Mouse (Mus musculus) hindbrain, postnatal 0 days (tissue): ENCODE data around the gene Alg14. TPM values are rescaled to one million over a fixed set of nuclear protein-coding genes. Genes with fewer than 3 reads are reported as not detected.

ENCODE experiments used
- ATAC-seq: fragments of 200-750 bp; cut with Nextera tagmentation; 2 replicates; pipeline ENCODE4 v1.8.0; 2017; ENCODE audit warnings: mild to moderate bottlenecking, moderate TSS enrichment, moderate library complexity
- DNase-seq: peaks from one replicate; pipeline ENCODE4 v3.0.0-alpha.2; 2015; ENCODE audit warnings: low spot score
- H3K27ac ChIP-seq: fragments of 300-500 bp; sonication (generic); 2 replicates; pipeline ENCODE4 v1.5.1; 2014; ENCODE audit warnings: mild to moderate bottlenecking
- H3K27me3 ChIP-seq: fragments of 300-500 bp; sonication (generic); 2 replicates; pipeline ENCODE4 v1.6.1; 2014; ENCODE audit warnings: low read length, mixed read lengths; ENCODE audit not compliant: insufficient read depth
- H3K36me3 ChIP-seq: fragments of 300-500 bp; sonication (generic); 2 replicates; pipeline ENCODE4 v1.6.1; 2014; ENCODE audit warnings: low read length, mixed read lengths; ENCODE audit not compliant: insufficient read depth
- H3K4me1 ChIP-seq: fragments of 300-500 bp; sonication (generic); 2 replicates; pipeline ENCODE4 v1.6.1; 2014; ENCODE audit warnings: antibody characterized with exemption, low read length, mixed read lengths; ENCODE audit not compliant: insufficient read depth
- H3K4me2 ChIP-seq: fragments of 300-500 bp; sonication (generic); 2 replicates; pipeline ENCODE4 v1.6.1; 2014; ENCODE audit warnings: low read depth, mild to moderate bottlenecking, low read length, moderate library complexity, mixed read lengths
- H3K4me3 ChIP-seq: fragments of 300-500 bp; sonication (generic); 2 replicates; pipeline ENCODE4 v1.5.1; 2014; ENCODE audit warnings: low read length
- H3K9ac ChIP-seq: fragments of 300-500 bp; sonication (generic); replicated peaks from 2 replicates; pipeline ENCODE4 v1.6.1; 2014; ENCODE audit warnings: mild to moderate bottlenecking, low read length, moderate library complexity, mixed read lengths
- H3K9me3 ChIP-seq: fragments of 300-500 bp; sonication (generic); 2 replicates; pipeline ENCODE4 v1.6.1; 2016; ENCODE audit warnings: low read length, mixed read lengths
- CTCF ChIP-seq: IDR thresholded peaks from 2 replicates; pipeline ENCODE4 v1.5.1; 2016; ENCODE audit warnings: antibody characterized with exemption, control low read depth, low read depth
- WGBS: fragments of 180-500 bp; shearing (Covaris S2); extraction: QIAGEN DNeasy Blood & Tissue Kit; methylation state at CpG from one replicate; pipeline ENCODE4 v1.1.7; 2014; 5-methylcytosine and 5-hydroxymethylcytosine counted together
- polyA plus RNA-seq: library from polyadenylated mRNA; unstranded; fragments of >200 nt; fragmentation: Nextera tagmentation; extraction: Ambion mirVana; gene quantifications from 2 replicates; pipeline ENCODE4 v1.2.1, GENCODE M21; 2015
- total RNA-seq: library from RNA; depleted of rRNA; stranded (reverse); fragments of >200 nt; gene quantifications from 2 replicates; pipeline ENCODE4 v1.2.3, GENCODE M21; 2014

Alg14 gene
- total and polyA plus RNA-seq, 2 experiments from 2014 or later, result 26.6 to 39.5 TPM

DNA sequence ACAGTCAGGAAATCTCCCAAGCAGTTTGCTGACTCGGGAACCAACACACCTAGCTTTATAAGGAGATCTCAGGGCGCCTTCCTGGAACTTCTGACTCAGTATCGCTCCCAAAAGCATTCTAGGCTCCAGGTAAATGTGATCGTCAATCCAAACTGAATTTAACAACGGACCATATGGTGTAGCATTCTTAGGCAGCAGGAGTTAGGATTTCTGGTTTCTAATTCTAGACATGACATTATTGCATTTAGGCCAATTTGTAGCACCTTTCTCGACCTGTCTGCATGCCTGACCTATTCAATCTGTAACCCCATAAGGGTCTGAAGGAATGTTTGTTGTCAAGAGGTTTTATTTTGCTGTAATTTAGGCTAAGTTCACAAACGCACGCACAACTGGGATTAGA, 892 bp upstream of the Alg14 start:
- Histone ChIP-seq H3K27ac (peak overlapping the region; percentile 89; the same call in 1 of the 2 replicates), H3K4me2 (peak overlapping the region; percentile 55), H3K36me3 (no peaks in the 10 kb centered on the region), H3K27me3 (no peaks in the 10 kb centered on the region), H3K9me3 (no peaks in the 10 kb centered on the region), H3K4me3 (peak overlapping the region; percentile 70), H3K4me1 (no peaks in the 10 kb centered on the region), H3K9ac (no peak overlapping the region)
- DNase-seq (no peak), ATAC-seq (no peak)
- 74% methylated on average over 8 of the region's 8 CpGs for WGBS
- TF ChIP-seq CTCF, result no peak

DNA sequence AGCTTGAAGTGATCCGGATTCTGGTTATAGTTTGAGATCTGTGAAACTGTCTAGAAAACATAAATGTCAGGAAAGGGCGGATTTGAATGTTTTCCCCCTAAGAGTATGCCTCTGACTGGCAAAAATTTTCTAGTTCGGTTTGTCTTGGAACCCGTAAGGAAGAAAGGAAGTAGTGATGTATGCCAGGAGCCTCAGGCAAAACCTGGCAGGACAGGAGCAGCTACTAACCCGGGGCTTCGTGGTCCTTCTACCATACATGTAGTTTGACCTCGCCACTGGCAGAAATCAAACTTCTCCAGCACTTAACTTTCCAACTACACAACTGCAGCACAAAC, 381 bp upstream of the Alg14 start:
- WGBS, result 7% methylated on average over 7 of the region's 7 CpGs
- DNase-seq (no peak), ATAC-seq (no peak)
- peak overlapping the region; percentile 55 for H3K4me2 ChIP-seq
- no peak for TF ChIP-seq CTCF
- peak overlapping the region; percentile 60; the same call in 1 of the 2 replicates for H3K9ac ChIP-seq
- peak overlapping the region; percentile 89 for H3K27ac ChIP-seq
- no peaks in the 10 kb centered on the region for H3K36me3 ChIP-seq
- H3K27me3 ChIP-seq, result no peaks in the 10 kb centered on the region
- H3K4me3 ChIP-seq, result peak overlapping the region; percentile 70
- no peaks in the 10 kb centered on the region for H3K4me1 ChIP-seq
- no peaks in the 10 kb centered on the region for H3K9me3 ChIP-seq

DNA sequence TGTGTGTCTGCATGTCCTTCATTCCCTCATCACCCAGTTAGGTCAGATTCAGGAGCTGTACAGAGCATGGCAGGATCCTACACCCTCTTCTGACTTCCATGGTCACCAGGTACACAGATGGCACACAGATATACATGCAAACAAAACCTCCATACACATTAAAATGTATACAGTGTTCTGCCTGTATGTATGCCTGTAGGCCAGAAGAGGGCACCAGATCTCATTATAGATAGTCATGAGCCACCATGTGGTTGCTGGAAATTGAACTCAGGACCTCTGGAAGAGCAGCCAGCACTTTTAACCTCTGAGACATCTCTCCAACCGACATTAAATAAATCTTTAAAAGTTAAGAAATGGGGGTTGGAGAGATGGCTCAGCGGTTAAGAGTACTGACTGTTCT, 2.6 kb downstream of the Alg14 start:
- WGBS, result 84% methylated on average over 2 of the region's 2 CpGs
- H3K27me3 ChIP-seq, result no peaks in the 10 kb centered on the region
- no peak overlapping the region for H3K27ac ChIP-seq
- H3K9ac ChIP-seq, result no peak overlapping the region
- no peaks in the 10 kb centered on the region for H3K4me1 ChIP-seq
- no peak overlapping the region for H3K4me3 ChIP-seq
- H3K36me3 ChIP-seq, result no peaks in the 10 kb centered on the region
- no peak for ATAC-seq
- DNase-seq, result no peak
- H3K9me3 ChIP-seq, result no peaks in the 10 kb centered on the region
- H3K4me2 ChIP-seq, result no peak overlapping the region
- TF ChIP-seq CTCF, result peak; percentile 35; the same call in 1 of the 2 replicates

DNA sequence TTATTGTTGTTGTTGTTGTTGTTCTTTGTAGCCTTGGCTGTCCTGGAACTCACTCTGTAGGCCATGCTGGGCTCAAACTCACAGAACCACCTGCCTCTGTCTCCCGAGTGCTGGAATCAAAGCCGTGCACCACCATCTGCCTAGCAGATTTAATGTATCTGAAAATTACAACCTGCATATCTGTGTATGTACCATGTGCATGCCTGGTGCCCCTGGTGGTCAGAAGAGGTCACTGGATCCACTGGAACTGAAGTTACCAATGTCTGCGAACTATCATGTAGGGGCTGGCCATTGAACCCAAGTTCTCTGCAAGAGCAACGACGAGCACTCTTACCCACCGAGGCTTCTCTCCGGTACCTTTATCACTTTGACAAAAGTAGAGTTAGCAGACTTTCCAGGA, 15.1 kb downstream of the Alg14 start:
- WGBS, result 88% methylated on average over 7 of the region's 7 CpGs
- peak; percentile 15 for DNase-seq

DNA sequence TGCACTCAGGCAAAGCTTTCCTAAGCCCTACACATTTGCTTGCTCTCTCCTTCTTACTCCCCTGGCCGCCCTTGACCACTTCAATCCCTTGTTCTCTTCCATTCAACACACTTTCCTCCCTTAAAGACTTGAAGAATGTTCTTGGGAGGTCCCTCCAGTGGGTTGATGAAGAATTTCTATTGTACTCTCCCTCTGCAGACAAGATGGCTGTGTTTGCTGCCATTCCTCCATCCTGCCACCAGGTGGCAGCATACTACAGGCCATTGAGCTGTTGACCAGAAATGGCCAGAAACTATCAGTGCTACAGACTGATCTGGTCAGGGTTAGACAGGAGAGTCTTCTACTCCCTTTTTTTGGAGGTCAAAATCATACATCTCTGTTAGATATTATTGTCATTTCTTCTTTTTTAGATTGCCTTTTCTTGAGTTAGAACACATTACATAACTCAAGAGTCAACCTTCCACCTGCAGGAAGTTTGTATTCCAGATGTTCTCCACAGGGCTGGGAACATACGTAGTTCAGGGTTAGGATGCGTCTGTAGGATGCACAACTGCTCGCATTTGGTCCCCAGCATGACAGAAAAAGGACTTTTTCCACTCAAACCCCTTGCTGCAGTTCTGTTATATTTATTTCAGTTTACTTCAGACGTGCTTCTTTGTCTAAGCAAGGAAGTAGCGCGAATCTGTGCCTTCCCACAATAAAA, 16.1 kb downstream of the Alg14 start:
- Histone ChIP-seq H3K9ac (no peak overlapping the region), H3K36me3 (no peaks in the 10 kb centered on the region), H3K4me2 (no peak overlapping the region), H3K27ac (no peak overlapping the region), H3K4me1 (no peaks in the 10 kb centered on the region), H3K9me3 (no peaks in the 10 kb centered on the region), H3K27me3 (no peaks in the 10 kb centered on the region), H3K4me3 (no peak overlapping the region)
- peak; percentile 100 for TF ChIP-seq CTCF
- 78% methylated on average over 7 of the region's 7 CpGs for WGBS
- peak; percentile 89 for DNase-seq
- peak; percentile 86 for ATAC-seq

More for the DNA sequence above, 15.1 kb downstream of the Alg14 start:
- Histone ChIP-seq H3K27ac (no peak overlapping the region), H3K9me3 (no peaks in the 10 kb centered on the region), H3K4me1 (no peaks in the 10 kb centered on the region), H3K4me2 (no peak overlapping the region), H3K4me3 (no peak overlapping the region), H3K9ac (no peak overlapping the region), H3K36me3 (no peaks in the 10 kb centered on the region), H3K27me3 (no peaks in the 10 kb centered on the region)
- ATAC-seq, result 0 out of 2 replicates have a peak, but pooled peaks have one; percentile 31
- peak; percentile 63 for TF ChIP-seq CTCF

DNA sequence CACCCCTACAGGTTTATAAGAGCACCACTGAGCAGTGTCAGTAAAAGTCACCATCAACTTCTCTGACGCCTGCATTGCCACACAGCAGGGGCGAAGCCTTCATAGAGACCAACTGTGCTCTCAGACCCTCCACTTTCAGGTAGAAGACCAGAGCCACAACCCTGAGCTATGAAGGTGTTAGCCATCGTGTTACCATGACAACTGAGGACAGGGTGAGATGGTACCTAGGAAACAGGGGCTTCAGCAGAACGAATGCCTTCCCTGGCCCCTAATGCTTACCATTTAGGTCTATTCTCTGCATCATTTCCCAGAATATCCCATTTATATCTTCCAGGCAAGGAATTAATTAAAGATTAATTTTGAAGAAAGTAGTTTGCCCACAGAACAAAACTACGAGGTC, 17.4 kb downstream of the Alg14 start:
- ATAC-seq, result peak; percentile 15; the same call in 1 of the 2 replicates

DNA sequence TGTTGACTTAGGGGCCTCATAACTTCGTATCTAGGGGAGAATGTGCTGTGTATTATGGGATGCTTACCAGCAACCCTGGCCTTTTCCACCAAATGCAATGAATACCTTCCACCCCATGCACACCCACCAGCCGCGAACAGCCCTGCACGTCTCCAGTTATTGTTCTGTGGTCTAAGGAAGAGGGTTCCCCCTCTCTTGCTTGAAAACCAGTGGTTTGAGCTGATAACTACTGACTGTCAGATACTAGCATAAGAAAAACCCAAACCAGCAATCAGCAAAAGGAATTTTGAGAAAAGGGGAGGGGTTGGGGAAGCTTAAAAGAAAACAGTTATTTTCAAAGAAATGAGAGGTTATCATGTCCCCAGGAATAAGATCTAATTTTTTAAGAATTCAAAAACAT, 17.9 kb downstream of the Alg14 start:
- ATAC-seq (no peak), DNase-seq (no peak)
- Histone ChIP-seq H3K4me1 (no peaks in the 10 kb centered on the region), H3K27me3 (no peaks in the 10 kb centered on the region), H3K36me3 (no peaks in the 10 kb centered on the region), H3K9me3 (no peaks in the 10 kb centered on the region), H3K4me2 (no peak overlapping the region), H3K27ac (no peak overlapping the region), H3K4me3 (no peak overlapping the region), H3K9ac (no peak overlapping the region)
- TF ChIP-seq CTCF, result no peak
- 73% methylated on average over 4 of the region's 4 CpGs for WGBS

More for the DNA sequence above, 17.4 kb downstream of the Alg14 start:
- no peak overlapping the region for H3K27ac ChIP-seq
- no peaks in the 10 kb centered on the region for H3K4me1 ChIP-seq
- no peaks in the 10 kb centered on the region for H3K27me3 ChIP-seq
- no peak overlapping the region for H3K9ac ChIP-seq
- WGBS, result 76% methylated on average over 5 of the region's 5 CpGs
- H3K4me2 ChIP-seq, result no peak overlapping the region
- TF ChIP-seq CTCF, result no peak
- H3K9me3 ChIP-seq, result no peaks in the 10 kb centered on the region
- DNase-seq, result no peak
- no peak overlapping the region for H3K4me3 ChIP-seq
- no peaks in the 10 kb centered on the region for H3K36me3 ChIP-seq
